Mouse (Mus musculus): Measurements from ENCODE around the gene Zfp108. TPM values are rescaled to one million over a fixed set of nuclear protein-coding genes. Genes with fewer than 3 reads are reported as not detected.

Gene Zfp108
- polyA plus RNA-seq, 1 experiment: not detected

DNA sequence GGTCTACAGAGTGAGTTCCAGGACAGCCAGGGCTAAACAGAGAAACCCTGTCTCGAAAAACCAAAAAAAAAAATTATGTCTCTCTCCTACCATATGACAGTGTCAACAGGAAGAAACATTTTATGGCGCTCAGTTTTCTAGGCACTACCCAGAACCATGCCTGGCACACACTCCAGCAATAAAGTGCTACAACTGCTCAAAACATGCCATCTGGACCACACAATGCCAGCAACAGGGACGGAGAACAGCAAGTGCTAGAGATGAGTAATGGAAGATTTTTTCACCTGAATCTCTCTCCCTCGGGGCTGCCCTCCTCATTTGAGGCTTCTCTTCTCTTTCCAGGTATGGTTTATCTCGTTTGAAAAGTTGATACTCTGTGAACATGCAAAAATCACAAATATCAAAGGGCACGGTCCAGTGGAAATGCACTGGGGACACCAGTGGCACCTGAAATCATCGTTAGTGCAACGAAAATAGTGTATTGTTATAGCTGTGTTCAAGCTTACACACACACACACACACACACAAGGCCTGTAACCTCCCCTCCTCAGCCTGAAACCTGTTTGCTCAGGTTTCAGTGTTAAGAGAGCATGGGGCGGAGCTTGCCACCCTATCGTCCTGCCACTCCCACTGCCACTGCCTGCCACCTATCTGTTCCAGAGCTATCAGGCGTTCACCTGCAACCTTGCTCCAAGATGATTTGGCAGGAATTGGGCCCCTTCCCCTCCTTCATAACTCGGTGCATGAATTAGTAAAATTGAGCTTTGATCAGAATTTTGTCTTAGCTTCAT lies 38.7 kb downstream of the Zfp108 start:
- no peak for TF ChIP-seq POLR2A (IDR thresholded peaks at IDR 0.05; ENCODE audit: insufficient read depth, low read depth, low read length)
- TF ChIP-seq CTCF (IDR thresholded peaks at IDR 0.05; ENCODE audit: insufficient read depth, low read depth, low read length): no peak
- 90% methylated on average over 12 of the region's 12 CpGs for WGBS
- H3K4me1 ChIP-seq (ENCODE audit: control insufficient read depth, insufficient read depth, low read length): peaks cover 3% of the 10 kb centered on the region
- no peak overlapping the region for H3K4me3 ChIP-seq (ENCODE audit: insufficient read depth, low read depth, low read length)
- H3K27ac ChIP-seq (ENCODE audit: insufficient read depth, low read depth, low read length): no peak overlapping the region

- WGBS: 98% methylated on average over 4 of the region's 4 CpGs
- TF ChIP-seq POLR2A (IDR thresholded peaks at IDR 0.05; ENCODE audit: insufficient read depth, low read depth, low read length) (no peak), CTCF (IDR thresholded peaks at IDR 0.05; ENCODE audit: insufficient read depth, low read depth, low read length) (no peak)
- H3K4me3 ChIP-seq (ENCODE audit: insufficient read depth, low read depth, low read length): no peak overlapping the region
- peaks cover 5% of the 10 kb centered on the region for H3K4me1 ChIP-seq (ENCODE audit: control insufficient read depth, insufficient read depth, low read length)
- H3K27ac ChIP-seq (ENCODE audit: insufficient read depth, low read depth, low read length): no peak overlapping the region
These were observed 40.2 kb downstream of the Zfp108 start for GRCm38 (mm10) chr7:24294763-24295162.

- WGBS: 96% methylated on average over 7 of the region's 7 CpGs
- TF ChIP-seq POLR2A (IDR thresholded peaks at IDR 0.05; ENCODE audit: insufficient read depth, low read depth, low read length) (no peak), CTCF (IDR thresholded peaks at IDR 0.05; ENCODE audit: insufficient read depth, low read depth, low read length) (no peak)
- no peak overlapping the region for H3K4me3 ChIP-seq (ENCODE audit: insufficient read depth, low read depth, low read length)
- H3K27ac ChIP-seq (ENCODE audit: insufficient read depth, low read depth, low read length): no peak overlapping the region
- peaks cover 9% of the 10 kb centered on the region for H3K4me1 ChIP-seq (ENCODE audit: control insufficient read depth, insufficient read depth, low read length)
These were observed 40.8 kb downstream of the Zfp108 start for GRCm38 (mm10) chr7:24295376-24295775.

DNA sequence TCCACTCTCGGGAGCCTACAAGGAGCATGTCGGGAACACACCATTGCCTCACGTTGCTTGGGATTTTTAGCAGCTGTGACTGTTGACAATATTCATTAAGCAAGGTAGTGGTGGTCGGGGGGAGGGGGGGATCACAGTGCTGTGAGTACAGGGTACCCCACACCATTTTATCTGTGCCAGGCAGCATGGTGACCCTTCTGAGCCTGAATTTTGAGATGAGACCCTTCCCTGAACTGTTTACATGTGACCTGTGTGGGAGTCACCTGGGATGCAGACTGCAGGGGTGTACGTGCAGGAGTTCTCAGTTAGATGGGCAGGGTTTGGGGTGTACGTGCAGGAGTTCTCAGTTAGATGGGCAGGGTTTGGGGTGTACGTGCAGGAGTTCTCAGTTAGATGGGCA lies 41.8 kb downstream of the Zfp108 start:
- no peak for TF ChIP-seq POLR2A (IDR thresholded peaks at IDR 0.05; ENCODE audit: insufficient read depth, low read depth, low read length)
- TF ChIP-seq CTCF (IDR thresholded peaks at IDR 0.05; ENCODE audit: insufficient read depth, low read depth, low read length): no peak
- WGBS: 92% methylated on average over 7 of the region's 7 CpGs
- Histone ChIP-seq H3K27ac (ENCODE audit: insufficient read depth, low read depth, low read length) (no peak overlapping the region), H3K4me1 (ENCODE audit: control insufficient read depth, insufficient read depth, low read length) (peaks cover 9% of the 10 kb centered on the region), H3K4me3 (ENCODE audit: insufficient read depth, low read depth, low read length) (no peak overlapping the region)

DNA sequence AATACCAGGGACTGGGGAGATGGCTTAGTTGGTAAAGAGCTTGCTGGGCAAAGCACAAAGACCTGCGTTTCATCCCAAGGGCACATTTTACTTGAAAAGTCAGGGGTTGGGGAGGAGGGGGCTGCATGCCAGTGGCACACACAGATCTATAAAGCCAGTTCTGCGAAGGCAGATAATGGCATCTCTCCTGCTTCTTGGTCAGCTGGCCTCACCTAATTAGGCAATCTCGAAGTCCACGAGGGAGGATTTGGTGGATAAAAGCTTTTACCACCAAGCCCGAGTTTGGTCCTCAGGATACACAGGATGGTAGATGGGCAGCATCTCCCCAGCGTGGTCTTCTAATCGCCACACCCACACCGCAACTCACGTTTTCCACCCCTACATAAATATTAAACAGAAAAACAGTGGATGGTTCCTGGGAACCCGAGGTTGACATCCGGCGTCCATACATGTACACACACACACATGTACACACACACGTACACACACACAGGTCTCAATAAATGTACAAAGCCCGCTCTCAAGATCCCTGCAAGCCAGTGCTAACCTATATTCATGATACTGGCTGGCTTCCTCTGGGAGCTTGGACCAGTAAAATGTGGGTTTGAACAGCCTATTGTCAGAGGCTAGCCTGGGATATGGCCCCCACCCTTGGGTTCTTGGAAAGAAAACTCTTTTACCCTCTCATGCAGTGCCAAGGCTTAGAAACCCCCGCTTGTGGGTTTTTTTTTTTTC lies 42.9 kb downstream of the Zfp108 start:
- WGBS: 83% methylated on average over 15 of the region's 15 CpGs
- H3K4me3 ChIP-seq (ENCODE audit: insufficient read depth, low read depth, low read length): no peak overlapping the region
- TF ChIP-seq POLR2A (IDR thresholded peaks at IDR 0.05; ENCODE audit: insufficient read depth, low read depth, low read length): no peak
- no peak for TF ChIP-seq CTCF (IDR thresholded peaks at IDR 0.05; ENCODE audit: insufficient read depth, low read depth, low read length)
- H3K27ac ChIP-seq (ENCODE audit: insufficient read depth, low read depth, low read length): no peak overlapping the region
- H3K4me1 ChIP-seq (ENCODE audit: control insufficient read depth, insufficient read depth, low read length): peaks cover 9% of the 10 kb centered on the region

GRCm38 (mm10) chr7:24298635-24298972 lies 44.0 kb downstream of the Zfp108 start:
- H3K27ac ChIP-seq (ENCODE audit: insufficient read depth, low read depth, low read length): no peak overlapping the region

DNA sequence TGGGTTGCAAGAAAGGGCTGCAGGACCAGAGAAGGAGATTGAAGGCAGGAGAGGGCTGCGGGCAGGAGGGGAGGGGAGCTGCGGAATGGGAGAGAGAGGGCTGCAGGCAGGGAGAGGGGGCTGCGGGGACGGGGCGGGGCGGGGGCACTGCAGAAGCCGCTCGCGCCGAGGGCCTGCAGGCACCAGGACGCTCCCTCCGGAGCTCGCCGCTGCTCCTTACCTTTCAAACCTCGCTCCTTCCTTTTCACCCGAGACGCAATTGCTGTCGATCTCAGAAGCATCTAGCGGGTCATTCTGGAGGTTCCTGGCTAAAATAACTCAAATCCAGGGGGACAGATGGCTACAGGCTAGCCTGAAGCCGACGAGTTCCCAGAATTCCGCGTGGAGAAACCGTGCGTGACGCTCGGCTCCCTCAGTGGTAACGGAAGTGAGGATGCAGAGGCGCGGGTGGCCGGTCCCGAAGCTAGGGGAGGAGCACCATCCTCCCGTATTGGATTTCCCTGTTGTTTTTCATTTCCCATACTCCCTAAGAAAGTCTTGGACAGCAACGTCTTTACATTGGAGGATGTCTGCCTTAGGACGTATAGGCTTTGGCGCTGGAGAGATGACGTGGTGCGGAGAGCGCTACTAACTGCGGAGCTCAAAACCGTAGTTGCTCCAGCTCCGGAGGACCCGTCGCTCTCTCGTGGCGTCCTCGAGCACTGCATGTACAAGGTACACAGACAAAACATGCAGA lies 44.5 kb downstream of the Zfp108 start:
- WGBS: under 1% methylated on average over 42 of the region's 47 CpGs
- Histone ChIP-seq H3K27ac (ENCODE audit: insufficient read depth, low read depth, low read length) (peak overlapping the region; percentile 66), H3K4me3 (ENCODE audit: insufficient read depth, low read depth, low read length) (peak overlapping the region; percentile 64), H3K4me1 (ENCODE audit: control insufficient read depth, insufficient read depth, low read length) (peaks cover 9% of the 10 kb centered on the region)
- TF ChIP-seq POLR2A (IDR thresholded peaks at IDR 0.05; ENCODE audit: insufficient read depth, low read depth, low read length): peak; percentile 61; the same call in 1 of the 2 replicates
- no peak for TF ChIP-seq CTCF (IDR thresholded peaks at IDR 0.05; ENCODE audit: insufficient read depth, low read depth, low read length)

More at GRCm38 (mm10) chr7:24298635-24298972, 44.0 kb downstream of the Zfp108 start:
- Histone ChIP-seq H3K4me1 (ENCODE audit: control insufficient read depth, insufficient read depth, low read length) (peaks cover 9% of the 10 kb centered on the region), H3K4me3 (ENCODE audit: insufficient read depth, low read depth, low read length) (peak overlapping the region; percentile 64)
- under 1% methylated on average over 12 of the region's 12 CpGs for WGBS
- no peak for TF ChIP-seq POLR2A (IDR thresholded peaks at IDR 0.05; ENCODE audit: insufficient read depth, low read depth, low read length)
- TF ChIP-seq CTCF (IDR thresholded peaks at IDR 0.05; ENCODE audit: insufficient read depth, low read depth, low read length): no peak

GRCm38 (mm10) chr7:24299823-24300481 lies 45.4 kb downstream of the Zfp108 start:
- WGBS: 1% methylated on average over 18 of the region's 18 CpGs
- H3K27ac ChIP-seq (ENCODE audit: insufficient read depth, low read depth, low read length): peak overlapping the region; percentile 77
- peak overlapping the region; percentile 54 for H3K4me3 ChIP-seq (ENCODE audit: insufficient read depth, low read depth, low read length)
- peaks cover 9% of the 10 kb centered on the region for H3K4me1 ChIP-seq (ENCODE audit: control insufficient read depth, insufficient read depth, low read length)
- TF ChIP-seq POLR2A (IDR thresholded peaks at IDR 0.05; ENCODE audit: insufficient read depth, low read depth, low read length) (no peak), CTCF (IDR thresholded peaks at IDR 0.05; ENCODE audit: insufficient read depth, low read depth, low read length) (no peak)
